15 mouse cellular contexts compared by ENCODE assay signal in genomic region chr12:70650470-70650869, GRCm38 (mm10).
"Had no signal": no experiment of that assay in that cellular context is flagged by ENCODE, and none has a peak within 500 bp of the region (broad histone marks: within the 10 kb centered on the region; RNA-seq: fewer than 3 reads in every experiment).

No protein-coding gene starts in this region.

- DNase-seq: kidney, postnatal 25 days; liver; liver, embryonic 13.5 days; liver, postnatal 0 days; lung, postnatal 14 days; retina, postnatal 1 day; right cerebral cortex, postnatal 4 days; spleen, adult 18-20 months; thymus, postnatal 4 days had no signal

- H3K9ac ChIP-seq: limb, embryonic 12.5 days; liver, embryonic 13.5 days; liver, postnatal 0 days; lung, embryonic 15.5 days; midbrain, embryonic 15.5 days; neural tube, embryonic 12.5 days had no signal

- H3K9me3 ChIP-seq: liver, embryonic 13.5 days; lung, embryonic 15.5 days; midbrain, embryonic 15.5 days; neural tube, embryonic 12.5 days had no signal

- H3K4me3 ChIP-seq: limb, embryonic 12.5 days; liver, embryonic 13.5 days; lung, embryonic 15.5 days; midbrain, embryonic 15.5 days; neural tube, embryonic 12.5 days had no signal

- H3K27ac ChIP-seq: limb, embryonic 12.5 days; liver, embryonic 13.5 days; lung, embryonic 15.5 days; macrophage; midbrain, embryonic 15.5 days; neural tube, embryonic 12.5 days had no signal

- H3K4me2 ChIP-seq: limb, embryonic 12.5 days; liver, embryonic 13.5 days; lung, embryonic 15.5 days; midbrain, embryonic 11.5 days; midbrain, embryonic 15.5 days; neural tube, embryonic 12.5 days had no signal

- H3K36me3 ChIP-seq: limb, embryonic 12.5 days; liver, embryonic 13.5 days; lung, embryonic 15.5 days; midbrain, embryonic 15.5 days; neural tube, embryonic 12.5 days had no signal

- H3K27me3 ChIP-seq: limb, embryonic 12.5 days; liver, embryonic 13.5 days; lung, embryonic 15.5 days; midbrain, embryonic 15.5 days; neural tube, embryonic 12.5 days had no signal

- ATAC-seq: liver, postnatal 0 days; midbrain, embryonic 15.5 days had no signal

- H3K4me1 ChIP-seq: midbrain, embryonic 15.5 days; neural tube, embryonic 12.5 days had no signal
